Mouse (Mus musculus): Measurements from ENCODE around the gene Vmn1r33. TPM values are rescaled to one million over a fixed set of nuclear protein-coding genes. Genes with fewer than 3 reads are reported as not detected.
"Not testable (repeated sequence)": the region's sequence is repeated elsewhere in the genome, so short reads cannot be mapped to it uniquely, and the experiment has no call there.

Vmn1r33 gene
- not detected in 2 replicates for polyA plus RNA-seq (2011; ENCODE audit: insufficient read length, low read depth, missing spikeins)

- H3K4me3 ChIP-seq (ENCODE audit: insufficient read depth, low read length); H3K27ac ChIP-seq (ENCODE audit: insufficient read depth, low read length); H3K4me1 ChIP-seq (ENCODE audit: control insufficient read depth, insufficient read depth, low read length): not testable (repeated sequence)
These were observed at the start of gene Vmn1r33 for GRCm38 (mm10) chr6:66618182-66618581. Vmn1r33 (minus strand) TSS chr6:66618282.

DNA sequence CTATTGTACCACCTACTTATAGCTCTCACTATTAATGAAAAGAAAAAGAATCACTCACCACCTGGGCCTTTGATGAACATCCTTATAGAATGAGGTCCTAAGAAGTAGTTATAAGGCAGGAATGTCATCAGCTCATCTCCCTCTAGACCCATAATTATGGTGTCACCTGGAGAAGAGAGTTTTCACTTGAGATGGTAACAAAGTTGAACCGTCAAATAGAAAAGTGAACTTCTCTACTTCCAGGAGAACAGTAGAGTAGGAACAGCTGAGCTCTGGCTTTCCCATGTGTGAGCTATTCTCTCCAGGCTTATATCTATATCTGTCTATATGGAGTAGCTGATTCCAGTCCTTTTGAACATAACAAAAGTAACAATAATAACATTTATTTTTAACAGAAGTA, 25.7 kb upstream of the Vmn1r33 start, which contains the start of gene Vmn1r34:
TSS of gene Vmn1r34 (minus strand) at position 101 of the 400 bp plus-strand sequence.
- no peaks in the 10 kb centered on the region for H3K4me1 ChIP-seq (ENCODE audit: control insufficient read depth, insufficient read depth, low read length)
- H3K4me3 ChIP-seq (ENCODE audit: insufficient read depth, low read length) = no peak within 1 kb of the TSS
- TF ChIP-seq CTCF (IDR thresholded peaks at IDR 0.05; ENCODE audit: borderline replicate concordance, insufficient read depth, low read length) = no peak
- no peak for TF ChIP-seq POLR2A (IDR thresholded peaks at IDR 0.05; ENCODE audit: low read depth, low read length)
- H3K27ac ChIP-seq (ENCODE audit: insufficient read depth, low read length) = no peak within 1 kb of the TSS

GRCm38 (mm10) chr6:66595804-66596203, 22.3 kb downstream of the Vmn1r33 start:
- H3K27ac ChIP-seq (ENCODE audit: insufficient read depth, low read length) = no peak overlapping the region
- no peaks in the 10 kb centered on the region for H3K4me1 ChIP-seq (ENCODE audit: control insufficient read depth, insufficient read depth, low read length)
- no peak overlapping the region for H3K4me3 ChIP-seq (ENCODE audit: insufficient read depth, low read length)
- TF ChIP-seq POLR2A (IDR thresholded peaks at IDR 0.05; ENCODE audit: low read depth, low read length) = no peak
- TF ChIP-seq CTCF (IDR thresholded peaks at IDR 0.05; ENCODE audit: borderline replicate concordance, insufficient read depth, low read length) = no peak

Other genes with a start within 250 kb of the Vmn1r33 start
- gene Mad2l1, start 82.9 kb downstream of the Vmn1r33 start, polyA plus RNA-seq (2011; ENCODE audit: insufficient read length, low read depth, missing spikeins) = 57.7 and 62.6 TPM in 2 replicates
- gene Vmn1r32, start 58.2 kb downstream of the Vmn1r33 start, polyA plus RNA-seq (2011; ENCODE audit: insufficient read length, low read depth, missing spikeins) = not detected in 2 replicates
- gene Vmn1r34, start 25.6 kb upstream of the Vmn1r33 start, polyA plus RNA-seq (2011; ENCODE audit: insufficient read length, low read depth, missing spikeins) = not detected in 2 replicates
- gene Vmn1r35, start 67.6 kb upstream of the Vmn1r33 start, polyA plus RNA-seq (2011; ENCODE audit: insufficient read length, low read depth, missing spikeins) = not detected in 2 replicates
- gene Vmn1r36, start 100.9 kb upstream of the Vmn1r33 start, polyA plus RNA-seq (2011; ENCODE audit: insufficient read length, low read depth, missing spikeins) = not detected in 2 replicates
- gene Vmn1r37, start 111.1 kb upstream of the Vmn1r33 start, polyA plus RNA-seq (2011; ENCODE audit: insufficient read length, low read depth, missing spikeins) = not detected in 2 replicates
- not detected in 2 replicates for gene Vmn1r38, start 164.3 kb upstream of the Vmn1r33 start, polyA plus RNA-seq (2011; ENCODE audit: insufficient read length, low read depth, missing spikeins)
- not detected in 2 replicates for gene Vmn1r39, start 192.3 kb upstream of the Vmn1r33 start, polyA plus RNA-seq (2011; ENCODE audit: insufficient read length, low read depth, missing spikeins)